Mouse (Mus musculus) heart, embryonic 14.5 days (tissue): ENCODE results near the gene Fads3. TPM values are rescaled to one million over a fixed set of nuclear protein-coding genes. Genes with fewer than 3 reads are reported as not detected.

ENCODE experiments used
- ATAC-seq: fragments of 200-750 bp; cut with Nextera tagmentation; 2 replicates; pipeline ENCODE4 v1.8.0; 2017; ENCODE audit warnings: low read depth, moderate TSS enrichment; ENCODE audit not compliant: insufficient number of reproducible peaks, insufficient read depth, low FRiP score
- H3K27ac ChIP-seq, 2 experiments: fragments of 200-500 bp in 1 of 2; fragments of 300-500 bp in 1 of 2; sonication (generic) in 1 of 2; replicated peaks in 1 of 2; 2 replicates each; pipeline ENCODE4 v1.5.1; 2012 to 2014; ENCODE audit warnings: low read depth in 2 of 2, low read length in 2 of 2, control low read depth in 1 of 2, mild to moderate bottlenecking in 1 of 2, mixed read lengths in 1 of 2; ENCODE audit not compliant: control insufficient read depth in 1 of 2, insufficient read depth in 1 of 2
- H3K27me3 ChIP-seq: fragments of 300-500 bp; sonication (generic); 2 replicates; pipeline ENCODE4 v1.6.1; 2014; ENCODE audit warnings: mild to moderate bottlenecking, low read length, control low read depth; ENCODE audit not compliant: control insufficient read depth, insufficient read depth
- H3K36me3 ChIP-seq: fragments of 300-500 bp; sonication (generic); 2 replicates; pipeline ENCODE4 v1.6.1; 2014; ENCODE audit warnings: mild to moderate bottlenecking, control low read depth, low read length, mixed read lengths; ENCODE audit not compliant: control insufficient read depth, insufficient read depth
- H3K4me1 ChIP-seq, 2 experiments: fragments of 200-500 bp in 1 of 2; fragments of 300-500 bp in 1 of 2; sonication (generic) in 1 of 2; 2 replicates each; pipeline ENCODE4 v1.6.1; 2012 to 2014; ENCODE audit warnings: low read length in 2 of 2, control low read depth in 1 of 2, mixed read lengths in 1 of 2; ENCODE audit not compliant: control insufficient read depth in 2 of 2, insufficient read depth in 2 of 2
- H3K4me2 ChIP-seq: fragments of 300-500 bp; sonication (generic); 2 replicates; pipeline ENCODE4 v1.6.1; 2014; ENCODE audit warnings: mild to moderate bottlenecking, low read length
- H3K4me3 ChIP-seq, 2 experiments: fragments of 200-500 bp in 1 of 2; fragments of 300-500 bp in 1 of 2; sonication (generic) in 1 of 2; 2 replicates each; pipeline ENCODE4 v1.5.1; 2012 to 2014; ENCODE audit warnings: low read length in 2 of 2, mild to moderate bottlenecking in 2 of 2, control low read depth in 1 of 2, low read depth in 1 of 2, moderate library complexity in 1 of 2; ENCODE audit not compliant: control insufficient read depth in 1 of 2, insufficient read depth in 1 of 2
- H3K9ac ChIP-seq: fragments of 300-500 bp; sonication (generic); 2 replicates; pipeline ENCODE4 v1.6.1; 2014; ENCODE audit warnings: mild to moderate bottlenecking, low read length
- H3K9me3 ChIP-seq: fragments of 300-500 bp; sonication (generic); 2 replicates; pipeline ENCODE4 v1.6.1; 2016; ENCODE audit warnings: low read length, control low read depth; ENCODE audit not compliant: control insufficient read depth
- WGBS: fragments of 180-500 bp; shearing (Covaris S2); extraction: QIAGEN DNeasy Blood & Tissue Kit; methylation state at CpG from one replicate; pipeline ENCODE4 v1.1.7; 2014; 5-methylcytosine and 5-hydroxymethylcytosine counted together
- polyA plus RNA-seq: library from polyadenylated mRNA; unstranded; fragments of >200 nt; fragmentation: Nextera tagmentation; extraction: Ambion mirVana; gene quantifications from 2 replicates; pipeline ENCODE4 v1.2.1, GENCODE M21; 2014

Fads3 gene
- polyA plus RNA-seq, 1 experiment from 2014 or later = 32.5 TPM

- no peaks in the 10 kb centered on the region for H3K27me3 ChIP-seq
- 21% methylated on average over 3 of the region's 3 CpGs for WGBS
- ATAC-seq = no peak
These were observed 41.0 kb upstream of the Fads3 start for GRCm38 (mm10) chr19:10000330-10000729.

DNA sequence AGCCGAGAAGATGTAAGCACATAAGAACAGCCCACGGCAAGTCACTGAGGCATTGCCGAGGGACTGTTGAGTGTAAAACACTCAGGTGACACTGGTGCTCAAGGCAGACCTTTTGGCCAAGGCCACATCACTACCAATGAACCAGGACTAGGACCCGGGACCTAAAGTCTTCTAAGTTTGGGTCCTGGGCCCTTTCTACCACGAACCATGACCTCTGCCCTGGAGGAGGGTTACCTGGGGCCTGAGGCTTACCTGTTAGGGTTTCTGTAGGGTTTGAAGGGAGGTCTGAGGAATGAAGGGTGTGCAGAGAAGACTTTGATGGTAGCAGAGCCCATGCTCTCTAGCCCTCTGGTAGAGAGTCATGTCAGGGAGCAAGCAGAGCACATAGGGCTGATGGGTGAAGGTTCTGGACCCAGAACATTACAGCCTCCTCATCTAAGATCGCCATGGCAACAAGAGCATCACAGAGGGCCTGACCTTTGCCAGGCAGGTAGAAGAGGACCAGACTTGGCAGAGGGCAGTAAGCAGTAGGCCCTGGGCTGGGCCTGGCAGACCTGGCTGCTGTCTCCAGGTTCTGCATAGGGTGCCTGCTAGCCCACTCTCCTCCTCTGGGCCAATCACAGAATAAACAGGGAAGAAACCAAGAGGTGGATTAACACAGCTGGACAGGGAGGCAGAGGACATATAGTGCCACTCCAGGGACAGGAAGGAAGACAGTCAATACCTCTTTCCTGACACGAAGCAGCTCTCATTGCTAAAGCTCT is 40.0 kb upstream of the Fads3 start, which contains the start of the genes Best1 and Rab3il1:
Gene Best1 (minus strand): TSS at position 428 of the 764 bp plus-strand sequence.
Gene Rab3il1 (plus strand): TSS at position 464 of the 764 bp plus-strand sequence.
- H3K4me3 ChIP-seq = no peak within 1 kb of the TSS
- ATAC-seq = no peak
- no peaks in the 10 kb centered on the region for H3K27me3 ChIP-seq
- H3K36me3 ChIP-seq = no peaks in the 10 kb centered on the region
- WGBS = 76% methylated on average over 7 of the region's 7 CpGs
- no peaks in the 10 kb centered on the region; a peak in 1 of 4 replicates for H3K4me1 ChIP-seq
- H3K9ac ChIP-seq = no peak within 1 kb of the TSS
- H3K27ac ChIP-seq = no peak within 1 kb of the TSS
- H3K9me3 ChIP-seq = no peaks in the 10 kb centered on the region
- no peak within 1 kb of the TSS for H3K4me2 ChIP-seq

More at GRCm38 (mm10) chr19:10000330-10000729, 41.0 kb upstream of the Fads3 start:
- Histone ChIP-seq H3K27ac (no peak overlapping the region), H3K9ac (no peak overlapping the region), H3K4me1 (no peaks in the 10 kb centered on the region; a peak in 1 of 4 replicates), H3K36me3 (no peaks in the 10 kb centered on the region), H3K9me3 (no peaks in the 10 kb centered on the region), H3K4me3 (no peak overlapping the region), H3K4me2 (no peak overlapping the region)

- Histone ChIP-seq H3K4me1 (no peaks in the 10 kb centered on the region), H3K27me3 (no peaks in the 10 kb centered on the region), H3K9ac (no peak overlapping the region), H3K36me3 (no peaks in the 10 kb centered on the region), H3K27ac (no peak overlapping the region), H3K4me2 (no peak overlapping the region), H3K4me3 (no peak overlapping the region), H3K9me3 (no peaks in the 10 kb centered on the region)
- ATAC-seq = no peak
- WGBS = 83% methylated on average over 1 of the region's 1 CpGs
These were observed 37.7 kb upstream of the Fads3 start for GRCm38 (mm10) chr19:10003696-10004095.

- Histone ChIP-seq H3K27ac (no peak overlapping the region), H3K4me3 (no peak overlapping the region), H3K4me2 (no peak overlapping the region), H3K4me1 (peaks cover 20 to 34% of the 10 kb centered on the region in 2 experiments), H3K9me3 (no peaks in the 10 kb centered on the region), H3K9ac (no peak overlapping the region), H3K36me3 (no peaks in the 10 kb centered on the region), H3K27me3 (no peaks in the 10 kb centered on the region)
- ATAC-seq = no peak
- WGBS = 67% methylated on average over 1 of the region's 1 CpGs
These were observed 30.0 kb upstream of the Fads3 start for GRCm38 (mm10) chr19:10011408-10011807.

DNA sequence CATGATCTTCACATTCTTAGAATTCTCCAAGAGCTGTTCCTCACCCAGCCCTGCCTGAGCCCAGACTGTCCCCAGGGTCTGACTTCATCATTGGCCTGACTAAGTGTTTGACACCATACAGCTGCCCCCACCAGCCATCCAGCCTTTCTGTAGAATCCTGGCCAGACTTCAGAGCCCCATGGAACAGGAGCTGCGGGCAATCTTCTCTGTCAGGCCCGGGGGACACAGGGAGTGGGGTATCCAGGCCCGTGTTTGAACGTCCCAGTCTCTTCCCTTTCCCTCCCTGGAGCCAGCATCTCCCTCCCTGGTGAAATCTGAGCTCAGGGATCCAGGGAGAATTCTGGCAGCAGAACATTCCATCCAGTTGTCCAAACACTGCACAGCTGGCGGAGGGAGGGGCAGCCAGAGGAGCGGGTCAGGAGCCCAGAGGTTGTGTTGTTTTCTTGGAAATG is 28.5 kb upstream of the Fads3 start:
- no peaks in the 10 kb centered on the region for H3K27me3 ChIP-seq
- peak overlapping the region; percentile 88 to 90 for H3K27ac ChIP-seq
- H3K4me3 ChIP-seq = no peak overlapping the region
- no peaks in the 10 kb centered on the region for H3K9me3 ChIP-seq
- WGBS = 12% methylated on average over 6 of the region's 6 CpGs
- peak overlapping the region; percentile 31; the same call in 1 of the 2 replicates for H3K9ac ChIP-seq
- ATAC-seq = 0 out of 2 replicates have a peak, but pooled peaks have one; percentile 38
- no peak overlapping the region for H3K4me2 ChIP-seq
- H3K4me1 ChIP-seq = peaks cover 24 to 41% of the 10 kb centered on the region in 2 experiments
- H3K36me3 ChIP-seq = no peaks in the 10 kb centered on the region

DNA sequence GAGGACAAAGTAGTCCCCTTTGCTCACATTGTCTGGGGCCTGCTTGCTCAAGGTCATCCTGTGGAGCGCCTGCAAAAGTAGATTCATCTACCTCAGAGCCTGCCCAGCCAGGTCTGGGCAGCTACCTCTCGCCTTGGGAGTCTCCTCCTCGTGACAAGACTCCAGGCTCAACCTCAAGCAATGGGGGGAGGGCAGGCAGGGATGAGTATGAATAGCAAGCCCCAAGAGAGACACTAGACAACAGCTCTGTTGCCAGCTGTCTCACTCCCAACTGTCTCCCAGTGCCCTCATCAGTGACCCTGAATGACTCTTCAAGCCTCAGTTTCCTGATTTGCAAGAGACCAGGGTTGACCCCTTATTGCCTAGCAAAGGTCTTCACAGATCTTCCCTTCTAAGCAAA is 28.0 kb upstream of the Fads3 start:
- no peaks in the 10 kb centered on the region for H3K9me3 ChIP-seq
- no peak overlapping the region for H3K9ac ChIP-seq
- peaks cover 24 to 41% of the 10 kb centered on the region in 2 experiments for H3K4me1 ChIP-seq
- no peak overlapping the region for H3K4me3 ChIP-seq
- ATAC-seq = no peak
- H3K27me3 ChIP-seq = no peaks in the 10 kb centered on the region
- H3K27ac ChIP-seq = peak overlapping the region; percentile 88 to 90
- peak overlapping the region; percentile 20; the same call in 1 of the 2 replicates for H3K4me2 ChIP-seq
- H3K36me3 ChIP-seq = no peaks in the 10 kb centered on the region
- 21% methylated on average over 3 of the region's 3 CpGs for WGBS

GRCm38 (mm10) chr19:10013913-10014312 is 27.5 kb upstream of the Fads3 start:
- no peak overlapping the region for H3K9ac ChIP-seq
- 13% methylated on average over 5 of the region's 5 CpGs for WGBS

More at GRCm38 (mm10) chr19:10013913-10014312, 27.5 kb upstream of the Fads3 start:
- ATAC-seq = peak; percentile 69
- H3K4me1 ChIP-seq = peaks cover 25 to 47% of the 10 kb centered on the region in 2 experiments
- H3K9me3 ChIP-seq = no peaks in the 10 kb centered on the region
- H3K36me3 ChIP-seq = no peaks in the 10 kb centered on the region
- no peak overlapping the region for H3K4me3 ChIP-seq
- peak overlapping the region; percentile 20; the same call in 1 of the 2 replicates for H3K4me2 ChIP-seq
- H3K27ac ChIP-seq = peak overlapping the region; percentile 88 to 90
- no peaks in the 10 kb centered on the region for H3K27me3 ChIP-seq
